Mouse (Mus musculus) liver, adult 2 months (tissue): ENCODE results near the gene Nol8. TPM values are rescaled to one million over a fixed set of nuclear protein-coding genes. Genes with fewer than 3 reads are reported as not detected.

Experiments
- DNase-seq: peaks from one replicate; pipeline ENCODE4 v3.0.0-alpha.2; 2011; ENCODE audit warnings: low read depth, low spot score; ENCODE audit errors: extremely low read depth
- H3K27ac ChIP-seq: fragments of 200-500 bp; replicated peaks from 2 replicates; pipeline ENCODE4 v1.5.1; 2012; ENCODE audit warnings: low read depth, mild to moderate bottlenecking, control low read depth, inconsistent platforms, low read length; ENCODE audit not compliant: insufficient read depth
- H3K27me3 ChIP-seq: fragments of 200-500 bp; 2 replicates; pipeline ENCODE4 v1.6.1; 2012; ENCODE audit warnings: mild to moderate bottlenecking, moderate library complexity, low read length, inconsistent platforms; ENCODE audit not compliant: control insufficient read depth, insufficient read depth
- H3K36me3 ChIP-seq: fragments of 200-500 bp; 2 replicates; pipeline ENCODE4 v1.6.1; 2012; ENCODE audit warnings: low read length, inconsistent platforms; ENCODE audit not compliant: control insufficient read depth, insufficient read depth
- H3K4me1 ChIP-seq: fragments of 200-500 bp; 2 replicates; pipeline ENCODE4 v1.6.1; 2011; ENCODE audit warnings: low read length; ENCODE audit not compliant: control insufficient read depth, insufficient read depth
- H3K4me3 ChIP-seq: fragments of 200-500 bp; 2 replicates; pipeline ENCODE4 v1.5.1; 2011; ENCODE audit warnings: low read depth, mild to moderate bottlenecking, control low read depth, low read length, moderate library complexity; ENCODE audit not compliant: insufficient read depth
- H3K79me2 ChIP-seq: fragments of 200-500 bp; 2 replicates; pipeline ENCODE4 v1.6.1; 2012; ENCODE audit warnings: inconsistent platforms, mild to moderate bottlenecking, low read length, moderate library complexity; ENCODE audit not compliant: control insufficient read depth, insufficient read depth
- H3K9ac ChIP-seq: fragments of 200-500 bp; 2 replicates; pipeline ENCODE4 v1.6.1; 2012; ENCODE audit warnings: low read depth, mild to moderate bottlenecking, control low read depth, inconsistent platforms, low read length
- CTCF ChIP-seq: fragments of 200-500 bp; IDR thresholded peaks from 2 replicates; pipeline ENCODE4 v1.5.1; 2011; ENCODE audit warnings: low read depth, low read length, control low read depth
- POLR2A ChIP-seq: fragments of 200-500 bp; IDR thresholded peaks from 2 replicates; pipeline ENCODE4 v1.6.1; 2011; ENCODE audit warnings: low read length, control low read depth; ENCODE audit not compliant: insufficient read depth; ENCODE audit errors: extremely low read depth
- WGBS: fragments of 180-500 bp; shearing (Covaris S2); methylation state at CpG from one replicate; pipeline ENCODE4 v1.1.7; 2018; 5-methylcytosine and 5-hydroxymethylcytosine counted together
- polyA plus RNA-seq: library from polyadenylated mRNA; depleted of rRNA; stranded (reverse); fragments of >200 nt; gene quantifications from 2 replicates; pipeline ENCODE4 v1.2.3, GENCODE M21; 2012
- total RNA-seq: library from RNA; depleted of rRNA; stranded (reverse); fragments of >200 nt; gene quantifications from 2 replicates; pipeline ENCODE4 v1.2.3, GENCODE M21; 2014

Nol8 gene
- total and polyA plus RNA-seq, 2 experiments, result 1.1 to 6.5 TPM

DNA sequence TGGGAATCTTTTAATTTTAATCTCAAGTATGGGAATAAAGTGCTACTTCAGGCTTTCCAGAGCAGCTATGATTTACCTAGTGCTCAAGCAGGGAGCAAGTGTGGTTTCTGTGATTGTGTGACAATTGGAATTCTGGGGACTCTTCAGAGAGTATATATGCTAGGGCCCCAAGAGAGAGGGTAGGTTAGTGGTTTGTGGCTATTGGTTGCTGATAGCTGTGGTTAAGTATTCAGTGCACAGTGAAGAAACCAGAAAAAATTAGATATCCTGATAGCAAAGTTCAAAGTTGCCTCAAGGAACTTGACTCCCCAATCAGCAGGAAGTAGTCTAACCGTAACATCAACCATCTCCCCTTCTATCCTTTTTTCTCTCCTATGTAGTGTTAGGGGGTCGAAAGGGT, 24.9 kb downstream of the Nol8 start:
- TF ChIP-seq POLR2A, result no peak
- no peak for TF ChIP-seq CTCF
- 89% methylated on average over 2 of the region's 2 CpGs for WGBS

GRCm38 (mm10) chr13:49681351-49682232, 28.7 kb downstream of the Nol8 start, which contains the start of gene Iars:
Gene Iars, plus strand, starts transcription at chr13:49682100.
- Histone ChIP-seq H3K9ac (peak within 1 kb of the TSS; percentile 70), H3K27ac (peak within 1 kb of the TSS; percentile 29), H3K36me3 (peaks cover 15% of the 10 kb centered on the region), H3K4me3 (peak within 1 kb of the TSS; percentile 75), H3K4me1 (peaks cover 4% of the 10 kb centered on the region; the same call in 1 of the 2 replicates), H3K79me2 (peaks cover 15% of the 10 kb centered on the region; the same call in 1 of the 2 replicates), H3K27me3 (no peaks in the 10 kb centered on the region)
- TF ChIP-seq POLR2A (peak; percentile 1; the same call in 1 of the 2 replicates), CTCF (no peak)
- peak; percentile 96 for DNase-seq
- 3% methylated on average over 26 of the region's 26 CpGs for WGBS

More for the DNA sequence above, 24.9 kb downstream of the Nol8 start:
- H3K27ac ChIP-seq, result no peak overlapping the region
- H3K9ac ChIP-seq, result no peak overlapping the region
- peaks cover 3% of the 10 kb centered on the region; the same call in 1 of the 2 replicates for H3K79me2 ChIP-seq
- peaks cover 35% of the 10 kb centered on the region for H3K36me3 ChIP-seq
- no peaks in the 10 kb centered on the region for H3K27me3 ChIP-seq
- H3K4me1 ChIP-seq, result peaks cover 1% of the 10 kb centered on the region; the same call in 1 of the 2 replicates
- H3K4me3 ChIP-seq, result no peak overlapping the region
- no peak for DNase-seq

DNA sequence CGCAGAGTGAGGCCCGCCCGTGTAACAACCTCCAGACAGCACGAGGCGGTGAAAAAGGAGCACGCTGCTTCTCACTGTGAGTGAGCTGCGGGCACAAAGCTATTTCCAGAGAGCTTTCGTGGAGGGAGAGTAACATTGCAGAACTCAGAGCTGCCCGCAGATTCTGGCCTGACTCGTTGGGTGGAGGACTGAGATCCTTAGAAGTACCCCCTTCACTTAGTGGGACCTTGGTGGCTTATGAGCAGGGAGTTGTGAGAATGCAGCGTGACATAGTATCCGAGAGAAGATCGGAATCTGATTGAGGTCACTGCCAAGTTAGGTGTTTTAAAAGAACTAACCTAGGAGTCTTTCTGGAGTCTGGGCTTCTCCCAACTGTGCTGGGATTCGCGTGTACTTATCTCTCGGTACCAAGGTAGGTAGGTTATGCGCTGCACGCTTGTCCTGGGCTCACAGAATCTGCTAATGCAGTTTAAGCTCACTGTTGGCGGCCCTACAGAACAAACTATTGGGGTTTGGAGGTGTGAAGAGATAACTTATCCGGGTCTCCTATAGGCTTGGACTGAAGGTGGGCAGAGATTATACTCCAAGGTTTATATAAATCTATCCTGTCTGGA, 29.5 kb downstream of the Nol8 start:
- TF ChIP-seq CTCF (no peak), POLR2A (no peak)
- Histone ChIP-seq H3K27me3 (no peaks in the 10 kb centered on the region), H3K27ac (peak overlapping the region; percentile 29), H3K9ac (peak overlapping the region; percentile 70), H3K4me3 (peak overlapping the region; percentile 75), H3K79me2 (peaks cover 15% of the 10 kb centered on the region; the same call in 1 of the 2 replicates), H3K36me3 (peaks cover 11% of the 10 kb centered on the region), H3K4me1 (peaks cover 4% of the 10 kb centered on the region; the same call in 1 of the 2 replicates)
- under 1% methylated on average over 20 of the region's 20 CpGs for WGBS
- DNase-seq, result peak; percentile 44

GRCm38 (mm10) chr13:49684266-49684665, 31.4 kb downstream of the Nol8 start:
- H3K9ac ChIP-seq, result no peak overlapping the region
- peaks cover 4% of the 10 kb centered on the region; the same call in 1 of the 2 replicates for H3K4me1 ChIP-seq
- H3K79me2 ChIP-seq, result peaks cover 15% of the 10 kb centered on the region; the same call in 1 of the 2 replicates
- 81% methylated on average over 4 of the region's 4 CpGs for WGBS
- H3K27ac ChIP-seq, result no peak overlapping the region
- no peak for TF ChIP-seq POLR2A
- TF ChIP-seq CTCF, result no peak
- H3K27me3 ChIP-seq, result no peaks in the 10 kb centered on the region
- H3K4me3 ChIP-seq, result no peak overlapping the region
- H3K36me3 ChIP-seq, result peaks cover 13% of the 10 kb centered on the region
- no peak for DNase-seq

DNA sequence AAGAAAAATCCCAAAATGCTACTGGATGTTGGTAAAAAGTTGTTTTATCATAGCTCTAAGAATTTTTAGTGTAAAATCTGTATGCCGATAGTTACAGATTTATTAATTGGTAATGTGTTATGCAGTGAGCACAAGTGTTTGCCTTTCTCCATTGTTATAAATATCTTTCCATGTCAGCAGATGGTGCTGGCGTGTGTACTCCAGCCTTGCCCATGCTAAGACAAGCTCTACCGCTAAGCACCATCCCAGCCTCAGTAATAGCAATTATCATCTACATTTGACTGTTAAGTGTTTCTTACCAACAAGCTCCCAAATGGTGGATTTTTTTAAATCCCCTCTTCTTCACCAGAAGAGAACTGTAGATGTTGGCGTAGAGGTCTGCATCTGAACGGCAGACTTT, 38.2 kb downstream of the Nol8 start:
- H3K9ac ChIP-seq, result no peak overlapping the region
- no peak for DNase-seq
- no peaks in the 10 kb centered on the region; the same call in 1 of the 2 replicates for H3K79me2 ChIP-seq
- H3K4me3 ChIP-seq, result no peak overlapping the region
- TF ChIP-seq CTCF (no peak), POLR2A (no peak)
- 99% methylated on average over 5 of the region's 5 CpGs for WGBS
- H3K4me1 ChIP-seq, result no peaks in the 10 kb centered on the region
- no peaks in the 10 kb centered on the region for H3K27me3 ChIP-seq
- H3K36me3 ChIP-seq, result peaks cover 41% of the 10 kb centered on the region
- H3K27ac ChIP-seq, result no peak overlapping the region
